Mouse (Mus musculus) erythroblast, adult 5-6 weeks (primary cell): ENCODE results near the gene Hes5. TPM values are rescaled to one million over a fixed set of nuclear protein-coding genes. Genes with fewer than 3 reads are reported as not detected.

Experiments
- ATAC-seq: replicated peaks from 2 replicates; pipeline ENCODE4 v1.8.0; 2016; ENCODE audit warnings: moderate number of reproducible peaks, mild to moderate bottlenecking, moderate TSS enrichment, inconsistent platforms; ENCODE audit not compliant: poor library complexity, low FRiP score, severe bottlenecking
- total RNA-seq, 2 experiments: library from RNA; stranded (forward) in 1 of 2; stranded (reverse) in 1 of 2; fragments of 150-400 nt in 1 of 2; fragments of 200-764, 138-1000 nt in 1 of 2; gene quantifications; 2 replicates each; pipeline versions ENCODE4 v1.2.3 to v1.2.4; 2015 to 2017; ENCODE audit warnings: low replicate concordance in 2 of 2

The Hes5 gene
- total RNA-seq (2015; ENCODE audit: low replicate concordance) (not detected in 2 replicates), total RNA-seq (2017; ENCODE audit: low replicate concordance) (not detected in 2 replicates)

GRCm38 (mm10) chr4:154960690-154961225 lies at the start of gene Hes5:
TSS of gene Hes5 (plus strand) at chr4:154960923.
- no peak for ATAC-seq

GRCm38 (mm10) chr4:154911644-154912043 lies 49.1 kb upstream of the Hes5 start:
- peak; percentile 76 for ATAC-seq

GRCm38 (mm10) chr4:154913845-154914244 lies 46.9 kb upstream of the Hes5 start:
- ATAC-seq: no peak

- no peak for ATAC-seq
These were observed 46.5 kb upstream of the Hes5 start for GRCm38 (mm10) chr4:154914252-154914651.

GRCm38 (mm10) chr4:154914707-154915106 lies 46.0 kb upstream of the Hes5 start:
- no peak for ATAC-seq

GRCm38 (mm10) chr4:154915286-154915685 lies 45.4 kb upstream of the Hes5 start:
- no peak for ATAC-seq

- ATAC-seq: no peak
These were observed 44.1 kb upstream of the Hes5 start for GRCm38 (mm10) chr4:154916662-154917061.

GRCm38 (mm10) chr4:154922291-154922690 lies 38.4 kb upstream of the Hes5 start:
- no peak for ATAC-seq

- ATAC-seq: no peak
These were observed 37.8 kb upstream of the Hes5 start for GRCm38 (mm10) chr4:154922931-154923330.

GRCm38 (mm10) chr4:154925413-154925812 lies 35.3 kb upstream of the Hes5 start:
- ATAC-seq: 0 out of 2 replicates have a peak, but pooled peaks have one; percentile 10

- ATAC-seq: peak; percentile 20
These were observed 33.5 kb upstream of the Hes5 start for GRCm38 (mm10) chr4:154926969-154927898.

- peak; percentile 67 for ATAC-seq
These were observed 32.8 kb upstream of the Hes5 start for GRCm38 (mm10) chr4:154927899-154928337.

- peak; percentile 74 for ATAC-seq
These were observed 32.2 kb upstream of the Hes5 start, which contains the start of gene Tnfrsf14 for GRCm38 (mm10) chr4:154928395-154929087. TSS of gene Tnfrsf14 (minus strand) at chr4:154928563.

- peak; percentile 75 for ATAC-seq
These were observed 31.5 kb upstream of the Hes5 start for GRCm38 (mm10) chr4:154929088-154929660.

- no peak for ATAC-seq
These were observed 27.3 kb upstream of the Hes5 start for GRCm38 (mm10) chr4:154933306-154933907.

GRCm38 (mm10) chr4:154934800-154935199 lies 25.9 kb upstream of the Hes5 start:
- no peak for ATAC-seq

- no peak; the same call in 1 of the 2 replicates for ATAC-seq
These were observed 24.9 kb upstream of the Hes5 start for GRCm38 (mm10) chr4:154935788-154936187.

- ATAC-seq: no peak
These were observed 24.0 kb upstream of the Hes5 start for GRCm38 (mm10) chr4:154936542-154937255.

- no peak for ATAC-seq
These were observed 23.0 kb upstream of the Hes5 start for GRCm38 (mm10) chr4:154937746-154938145.
